Comparison of ENCODE assay signal across 19 mouse cellular contexts in genomic region chr10:44316280-44317270, GRCm38 (mm10). TPM values are rescaled to one million over a fixed set of nuclear protein-coding genes. Genes with fewer than 3 reads are reported as not detected.
DNase-seq lines count a peak whose midpoint lies in the region; ATAC-seq lines count a peak whose summit lies in the region.
"Had no signal": no experiment of that assay in that cellular context is flagged by ENCODE, and none has a peak within 500 bp of the region (broad histone marks: within the 10 kb centered on the region; RNA-seq: fewer than 3 reads in every experiment).

No protein-coding gene starts in this region.

- 62% methylated on average over 14 of the region's 14 CpGs for WGBS in heart, embryonic 16.5 days
- 77% methylated on average over 14 of the region's 14 CpGs for WGBS in heart, embryonic 10.5 days
- WGBS in lung, embryonic 16.5 days: 44% methylated on average over 14 of the region's 14 CpGs

- peaks cover 6% of the 10 kb centered on the region; the same call in 1 of the 2 replicates for H3K36me3 ChIP-seq in heart, embryonic 16.5 days (ENCODE audit: control insufficient read depth, insufficient read depth)
- peaks cover 14% of the 10 kb centered on the region; the same call in 1 of the 2 replicates for H3K36me3 ChIP-seq in heart, embryonic 10.5 days
- no peaks in the 10 kb centered on the region; the same call in 1 of the 2 replicates for H3K36me3 ChIP-seq in lung, embryonic 16.5 days (ENCODE audit: control insufficient read depth, insufficient read depth, low read length)

- H3K9ac ChIP-seq in heart, embryonic 16.5 days (ENCODE audit: low read length): no peak overlapping the region
- H3K9ac ChIP-seq in lung, embryonic 16.5 days (ENCODE audit: low read length): 0 out of 2 replicates have a peak overlapping the region, but pooled peaks have one; percentile 20
- H3K9ac ChIP-seq: heart, embryonic 13.5 days; hindbrain, embryonic 14.5 days; liver, embryonic 12.5 days had no signal

- H3K4me1 ChIP-seq in heart, embryonic 16.5 days (ENCODE audit: control insufficient read depth, insufficient read depth, low read length): no peaks in the 10 kb centered on the region
- H3K4me1 ChIP-seq in heart, embryonic 10.5 days: no peaks in the 10 kb centered on the region
- peaks cover 11% of the 10 kb centered on the region for H3K4me1 ChIP-seq in lung, embryonic 16.5 days (replicated peaks; ENCODE audit: control insufficient read depth, insufficient read depth, low read length)

- no peak overlapping the region for H3K4me2 ChIP-seq in heart, embryonic 16.5 days (ENCODE audit: low read depth, low read length)
- H3K4me2 ChIP-seq in lung, embryonic 16.5 days (ENCODE audit: low read depth, low read length): peak overlapping the region; percentile 27
- H3K4me2 ChIP-seq: heart, embryonic 13.5 days; hindbrain, embryonic 14.5 days; liver, embryonic 12.5 days had no signal

- no peak overlapping the region for H3K27ac ChIP-seq in heart, embryonic 16.5 days (ENCODE audit: low read length)
- H3K27ac ChIP-seq in heart, embryonic 10.5 days: no peak overlapping the region
- peak overlapping the region; percentile 91 for H3K27ac ChIP-seq in lung, embryonic 16.5 days (ENCODE audit: low read length)
- H3K27ac ChIP-seq: heart, embryonic 13.5 days; hindbrain, embryonic 14.5 days; layer of hippocampus, adult 2 months; liver, embryonic 12.5 days had no signal

- H3K27me3 ChIP-seq in heart, embryonic 16.5 days (ENCODE audit: control insufficient read depth, insufficient read depth, low read length): no peaks in the 10 kb centered on the region
- H3K27me3 ChIP-seq in heart, embryonic 10.5 days (ENCODE audit: insufficient read depth, poor library complexity, severe bottlenecking): no peaks in the 10 kb centered on the region
- H3K27me3 ChIP-seq in lung, embryonic 16.5 days (ENCODE audit: control insufficient read depth, insufficient read depth, low read depth, low read length): no peaks in the 10 kb centered on the region
- H3K27me3 ChIP-seq: heart, embryonic 13.5 days; liver, embryonic 12.5 days; megakaryocyte, embryonic 14.5 days had no signal

- H3K4me3 ChIP-seq in heart, embryonic 16.5 days (ENCODE audit: low read length): no peak overlapping the region
- H3K4me3 ChIP-seq in heart, embryonic 10.5 days: no peak overlapping the region
- no peak overlapping the region for H3K4me3 ChIP-seq in lung, embryonic 16.5 days (ENCODE audit: low read length)
- H3K4me3 ChIP-seq: heart, embryonic 13.5 days; layer of hippocampus, adult 2 months; liver, embryonic 12.5 days; megakaryocyte, embryonic 14.5 days had no signal

- no peaks in the 10 kb centered on the region for H3K9me3 ChIP-seq in heart, embryonic 16.5 days (replicated peaks; ENCODE audit: control insufficient read depth, low read length)
- no peaks in the 10 kb centered on the region for H3K9me3 ChIP-seq in heart, embryonic 10.5 days
- H3K9me3 ChIP-seq in lung, embryonic 16.5 days (ENCODE audit: control insufficient read depth, low read length): no peaks in the 10 kb centered on the region
- H3K9me3 ChIP-seq: heart, embryonic 13.5 days; liver, embryonic 12.5 days; megakaryocyte, embryonic 14.5 days had no signal

- ATAC-seq in heart, embryonic 16.5 days (replicated peaks; ENCODE audit: extremely low read depth, insufficient read depth, low FRiP score): 0 out of 2 replicates have a peak, but pooled peaks have one; percentile 23
- ATAC-seq in lung, embryonic 16.5 days (ENCODE audit: low read depth): peak; percentile 92
- ATAC-seq in inflammation-experienced regulatory T-cells, adult 6 months: no peak
- ATAC-seq: activated CD4-positive, CD25-positive, alpha-beta regulatory T cell, adult 4 months; forebrain, embryonic 14.5 days; liver, embryonic 12.5 days had no signal

- no peak for DNase-seq in heart, embryonic 10.5 days (ENCODE audit: low spot score)
- DNase-seq in 3134 (ENCODE audit: extremely low read depth, insufficient read length, low spot score): peak; percentile 19
- DNase-seq in adipocyte (ENCODE audit: low spot score): peak; percentile 55
- DNase-seq in thymus, postnatal 10 days (ENCODE audit: low spot score in 2 of 2): no peak
- no peak for DNase-seq in embryo, embryonic 10.5 days (ENCODE audit: low spot score)
- DNase-seq: cerebellum, adult 9-11 months; gastrocnemius, postnatal 10 days; kidney, adult 8-10 months; spleen, adult 18-20 months had no signal

RNA-seq across cellular contexts. Expression of gene Atg5, which starts 48.4 kb away (rescaled TPM):
- 27.7 and 33.3 TPM in 2 replicates for polyA plus RNA-seq in heart, embryonic 16.5 days (2015; fragmentation: Nextera tagmentation; extraction: Ambion mirVana)
- polyA plus RNA-seq in heart, embryonic 10.5 days (2016; fragmentation: Nextera tagmentation; extraction: Ambion mirVana): 29.8 and 38.4 TPM in 2 replicates
- polyA plus RNA-seq in lung, embryonic 16.5 days (2015; fragmentation: Nextera tagmentation; extraction: Ambion mirVana): 44.7 and 50.3 TPM in 2 replicates
- 10 to 100 TPM; 47.5 to 58.6 (median 58.5) TPM for polyA plus RNA-seq in inflammation-experienced regulatory T-cells, adult 6 months (2017; shearing (Covaris generic))

Comparison
In these comparisons a context has a peak if more than half of its experiments do, and no peak if none do; other contexts are left out.
1. DNase-seq: peak in 3134 (single experiment) and adipocyte (single experiment); none in heart, embryonic 10.5 days (single experiment), thymus, postnatal 10 days (0 of 2) and embryo, embryonic 10.5 days (single experiment).